Mouse (Mus musculus): Measurements from ENCODE around the gene Ascl2. TPM values are rescaled to one million over a fixed set of nuclear protein-coding genes. Genes with fewer than 3 reads are reported as not detected.
A peak's percentile ranks its signal among the peaks of the same experiment; 100 is the strongest.

Ascl2 gene
- total and polyA plus RNA-seq, 2 experiments from 2014 or later: 0.69 to 2.9 TPM

DNA sequence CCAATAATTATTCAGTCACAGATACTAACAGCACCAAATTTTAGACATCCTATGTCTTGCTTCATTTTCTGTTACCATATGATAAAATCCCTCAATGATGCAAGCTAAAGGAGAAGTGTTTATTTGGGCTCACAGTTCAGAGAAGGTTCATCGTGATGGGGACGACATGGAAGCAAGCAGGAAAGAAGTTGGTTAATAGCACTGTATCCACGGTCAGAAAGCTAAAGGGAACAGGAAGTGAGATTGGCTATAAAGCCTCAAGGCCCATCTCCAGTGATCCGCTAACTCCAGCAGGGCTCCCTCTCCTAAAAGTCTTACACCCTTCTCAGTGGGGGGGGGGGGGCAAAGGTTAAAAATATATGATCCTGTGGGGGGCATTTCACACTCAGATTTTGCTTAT is 12.8 kb upstream of the Ascl2 start:
- H3K36me3 ChIP-seq (ENCODE audit: insufficient read depth, low read length): no peaks in the 10 kb centered on the region
- no peak for ATAC-seq
- no peak for TF ChIP-seq CTCF (IDR thresholded peaks at IDR 0.05; ENCODE audit: low read depth)
- no peak overlapping the region for H3K27ac ChIP-seq
- 78% methylated on average over 4 of the region's 4 CpGs for WGBS
- H3K9me3 ChIP-seq (ENCODE audit: low read length): no peaks in the 10 kb centered on the region
- H3K4me3 ChIP-seq (ENCODE audit: low read length): no peak overlapping the region
- H3K4me2 ChIP-seq (ENCODE audit: low read depth, low read length): no peak overlapping the region
- no peak overlapping the region for H3K9ac ChIP-seq (replicated peaks; ENCODE audit: low read length)
- no peaks in the 10 kb centered on the region for H3K27me3 ChIP-seq (ENCODE audit: insufficient read depth, low read length)
- no peak for DNase-seq (ENCODE audit: low spot score)
- no peaks in the 10 kb centered on the region for H3K4me1 ChIP-seq (ENCODE audit: insufficient read depth, low read length)

DNA sequence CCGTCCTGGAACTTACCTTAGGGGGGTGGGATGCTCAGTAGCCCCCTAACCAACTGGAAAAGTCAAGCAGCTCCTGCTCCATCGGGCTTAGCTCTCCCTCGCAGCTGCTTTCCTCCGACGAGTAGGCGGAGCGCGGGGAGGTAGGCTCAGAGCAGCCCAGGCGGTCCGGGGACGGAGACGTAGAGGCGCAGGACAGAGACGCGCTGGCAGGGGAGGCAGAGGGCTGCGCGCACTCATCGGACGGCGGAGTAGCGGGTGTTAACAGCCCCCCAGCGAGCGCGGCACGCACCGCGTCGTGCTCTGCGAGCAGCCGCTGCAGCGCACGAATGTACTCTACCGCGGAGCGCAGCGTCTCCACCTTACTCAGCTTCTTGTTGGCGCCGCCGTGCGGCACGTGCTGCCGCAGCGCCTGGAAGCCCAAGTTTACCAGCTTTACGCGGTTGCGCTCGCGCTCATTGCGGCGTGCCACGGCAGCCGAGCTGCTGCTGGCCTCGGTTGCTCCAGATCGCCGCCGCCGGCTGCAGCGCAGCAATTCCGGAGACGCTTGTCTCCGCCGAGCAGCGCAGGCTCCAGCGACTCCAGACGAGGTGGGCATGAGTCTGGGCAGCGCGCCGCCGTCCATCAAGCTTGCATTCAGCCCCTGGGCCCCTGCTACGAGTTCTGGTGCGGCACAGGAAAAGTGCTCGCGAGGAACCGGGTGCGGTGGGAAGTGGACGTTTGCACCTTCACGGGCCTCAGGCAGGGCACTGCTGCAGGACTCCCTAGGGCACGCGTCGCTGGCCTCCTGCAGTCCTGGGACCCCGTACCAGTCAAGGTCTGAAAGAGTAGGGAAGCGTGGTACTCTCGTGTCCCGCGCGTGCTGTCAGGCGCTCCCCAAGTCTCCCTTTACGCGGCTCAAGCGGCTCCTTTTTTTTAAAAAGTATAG is 918 bp downstream of the Ascl2 start:
- Histone ChIP-seq H3K4me1 (ENCODE audit: insufficient read depth, low read length) (no peaks in the 10 kb centered on the region; the same call in 1 of the 2 replicates), H3K27ac (no peak overlapping the region), H3K27me3 (ENCODE audit: insufficient read depth, low read length) (peaks cover 46% of the 10 kb centered on the region), H3K9me3 (ENCODE audit: low read length) (no peaks in the 10 kb centered on the region), H3K4me3 (ENCODE audit: low read length) (peak overlapping the region; percentile 44), H3K36me3 (ENCODE audit: insufficient read depth, low read length) (no peaks in the 10 kb centered on the region), H3K9ac (replicated peaks; ENCODE audit: low read length) (peak overlapping the region; percentile 13; the same call in 1 of the 2 replicates), H3K4me2 (ENCODE audit: low read depth, low read length) (peak overlapping the region; percentile 83)
- peak; percentile 47; the same call in 1 of the 2 replicates for TF ChIP-seq CTCF (IDR thresholded peaks at IDR 0.05; ENCODE audit: low read depth)
- ATAC-seq (peak; percentile 67), DNase-seq (ENCODE audit: low spot score) (peak; percentile 86)
- under 1% methylated on average over 90 of the region's 90 CpGs for WGBS

- DNase-seq (ENCODE audit: low spot score) (no peak), ATAC-seq (0 out of 2 replicates have a peak, but pooled peaks have one; percentile 21)
- Histone ChIP-seq H3K27me3 (ENCODE audit: insufficient read depth, low read length) (peaks cover 46% of the 10 kb centered on the region), H3K4me2 (ENCODE audit: low read depth, low read length) (peak overlapping the region; percentile 83), H3K9me3 (ENCODE audit: low read length) (no peaks in the 10 kb centered on the region), H3K27ac (no peak overlapping the region), H3K36me3 (ENCODE audit: insufficient read depth, low read length) (no peaks in the 10 kb centered on the region), H3K9ac (replicated peaks; ENCODE audit: low read length) (peak overlapping the region; percentile 13; the same call in 1 of the 2 replicates), H3K4me3 (ENCODE audit: low read length) (peak overlapping the region; percentile 44), H3K4me1 (ENCODE audit: insufficient read depth, low read length) (no peaks in the 10 kb centered on the region; the same call in 1 of the 2 replicates)
- WGBS: under 1% methylated on average over 35 of the region's 36 CpGs
- TF ChIP-seq CTCF (IDR thresholded peaks at IDR 0.05; ENCODE audit: low read depth): no peak
These were observed 1.6 kb downstream of the Ascl2 start for GRCm38 (mm10) chr7:142967414-142967883.

DNA sequence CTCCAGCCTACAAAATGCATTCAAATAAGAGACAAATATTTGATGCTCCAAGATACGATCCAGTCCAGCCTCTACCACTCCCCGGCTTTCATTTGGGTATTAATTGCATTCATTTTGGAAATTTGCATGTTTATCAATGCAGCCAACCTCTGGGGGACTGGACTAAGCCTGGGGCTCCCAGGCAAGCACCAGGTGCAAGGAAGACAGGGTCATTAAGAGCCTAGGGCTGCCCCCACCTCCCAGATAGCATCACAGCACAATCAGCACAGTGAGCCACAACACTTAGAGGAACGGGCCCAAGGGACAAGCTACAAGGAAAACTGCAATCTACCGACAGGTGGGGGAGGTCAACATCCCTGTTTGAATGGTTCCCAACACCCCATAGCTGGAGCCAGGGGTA is 9.3 kb downstream of the Ascl2 start:
- no peak for TF ChIP-seq CTCF (IDR thresholded peaks at IDR 0.05; ENCODE audit: low read depth)
- H3K36me3 ChIP-seq (ENCODE audit: insufficient read depth, low read length): no peaks in the 10 kb centered on the region
- ATAC-seq: no peak
- H3K27me3 ChIP-seq (ENCODE audit: insufficient read depth, low read length): no peaks in the 10 kb centered on the region
- no peak for DNase-seq (ENCODE audit: low spot score)
- H3K4me1 ChIP-seq (ENCODE audit: insufficient read depth, low read length): no peaks in the 10 kb centered on the region
- H3K9ac ChIP-seq (replicated peaks; ENCODE audit: low read length): no peak overlapping the region
- 50% methylated on average over 4 of the region's 4 CpGs for WGBS
- no peak overlapping the region for H3K27ac ChIP-seq
- H3K4me3 ChIP-seq (ENCODE audit: low read length): no peak overlapping the region
- H3K9me3 ChIP-seq (ENCODE audit: low read length): no peaks in the 10 kb centered on the region
- no peak overlapping the region for H3K4me2 ChIP-seq (ENCODE audit: low read depth, low read length)

DNA sequence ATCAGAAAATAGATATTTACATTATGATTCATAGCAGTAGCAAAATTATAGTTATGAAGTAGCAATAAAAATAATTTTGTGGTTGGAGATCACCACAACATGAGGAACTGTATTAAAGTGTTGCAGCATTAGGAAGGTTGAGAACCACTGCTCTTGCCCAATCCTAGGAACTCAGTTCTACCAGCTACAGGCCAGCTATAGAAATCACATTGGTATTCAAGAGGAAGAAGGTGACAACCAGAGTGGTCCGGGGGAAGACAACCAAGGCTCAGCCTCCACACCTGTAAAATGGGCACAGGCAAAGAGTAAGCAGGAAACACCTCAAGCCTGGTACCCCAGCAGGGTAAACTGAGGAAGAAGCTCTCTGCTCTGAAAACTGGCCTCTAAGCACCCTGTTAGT is 10.2 kb downstream of the Ascl2 start:
- H3K4me2 ChIP-seq (ENCODE audit: low read depth, low read length): no peak overlapping the region
- ATAC-seq (no peak), DNase-seq (ENCODE audit: low spot score) (no peak)
- no peaks in the 10 kb centered on the region for H3K27me3 ChIP-seq (ENCODE audit: insufficient read depth, low read length)
- no peak for TF ChIP-seq CTCF (IDR thresholded peaks at IDR 0.05; ENCODE audit: low read depth)
- no peak overlapping the region for H3K27ac ChIP-seq
- no peaks in the 10 kb centered on the region for H3K4me1 ChIP-seq (ENCODE audit: insufficient read depth, low read length)
- 93% methylated on average over 1 of the region's 1 CpGs for WGBS
- H3K9ac ChIP-seq (replicated peaks; ENCODE audit: low read length): no peak overlapping the region
- no peak overlapping the region for H3K4me3 ChIP-seq (ENCODE audit: low read length)
- H3K36me3 ChIP-seq (ENCODE audit: insufficient read depth, low read length): no peaks in the 10 kb centered on the region
- H3K9me3 ChIP-seq (ENCODE audit: low read length): no peaks in the 10 kb centered on the region

DNA sequence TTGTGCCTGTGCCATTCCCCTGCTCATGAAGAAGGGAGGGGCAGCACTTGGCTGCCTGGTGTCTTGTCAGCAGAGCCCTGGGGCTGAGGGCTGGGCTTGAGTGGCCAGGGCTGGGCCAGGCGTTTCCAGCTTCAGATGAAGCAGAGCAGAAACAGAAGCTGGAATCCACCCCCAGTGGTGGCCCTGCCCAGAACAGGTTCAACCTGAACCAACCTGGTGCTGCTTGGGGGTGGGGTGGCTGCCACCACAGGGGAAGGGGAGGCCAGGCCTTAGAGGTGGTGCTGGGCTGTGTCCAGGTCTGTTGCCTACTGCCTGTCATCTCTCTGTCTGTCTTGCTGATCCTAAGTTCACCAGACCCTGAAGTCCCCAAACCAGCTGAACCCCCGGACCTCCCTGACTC is 13.0 kb downstream of the Ascl2 start:
- WGBS: 85% methylated on average over 2 of the region's 2 CpGs
- Histone ChIP-seq H3K4me3 (ENCODE audit: low read length) (no peak overlapping the region), H3K4me2 (ENCODE audit: low read depth, low read length) (no peak overlapping the region), H3K4me1 (ENCODE audit: insufficient read depth, low read length) (no peaks in the 10 kb centered on the region), H3K27me3 (ENCODE audit: insufficient read depth, low read length) (no peaks in the 10 kb centered on the region), H3K9ac (replicated peaks; ENCODE audit: low read length) (no peak overlapping the region), H3K36me3 (ENCODE audit: insufficient read depth, low read length) (no peaks in the 10 kb centered on the region), H3K27ac (no peak overlapping the region), H3K9me3 (ENCODE audit: low read length) (no peaks in the 10 kb centered on the region)
- DNase-seq (ENCODE audit: low spot score) (no peak), ATAC-seq (no peak)
- no peak for TF ChIP-seq CTCF (IDR thresholded peaks at IDR 0.05; ENCODE audit: low read depth)

DNA sequence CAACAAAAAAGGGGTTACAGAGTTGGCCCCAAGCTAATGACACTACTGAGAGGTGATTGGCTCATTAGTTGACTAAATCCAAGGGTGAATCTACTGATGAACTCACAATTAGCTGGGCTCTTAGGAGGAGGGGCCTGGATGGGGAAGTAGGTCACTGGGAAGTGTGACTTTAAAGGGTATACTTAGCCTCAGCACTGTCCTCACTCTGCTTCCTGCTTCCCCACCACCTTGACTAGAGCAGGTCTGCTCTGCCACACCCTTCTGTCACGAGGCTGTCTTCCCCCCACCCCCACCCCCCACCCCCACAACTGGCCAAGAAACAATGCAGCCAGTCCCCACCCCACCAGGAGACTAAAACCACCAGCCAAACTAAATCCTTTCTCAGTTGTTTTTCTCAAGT is 19.5 kb downstream of the Ascl2 start:
- no peak overlapping the region for H3K4me3 ChIP-seq (ENCODE audit: low read length)
- ATAC-seq (no peak), DNase-seq (ENCODE audit: low spot score) (no peak)
- H3K4me2 ChIP-seq (ENCODE audit: low read depth, low read length): no peak overlapping the region
- no peak overlapping the region for H3K27ac ChIP-seq
- H3K27me3 ChIP-seq (ENCODE audit: insufficient read depth, low read length): no peaks in the 10 kb centered on the region
- TF ChIP-seq CTCF (IDR thresholded peaks at IDR 0.05; ENCODE audit: low read depth): no peak
- no peak overlapping the region for H3K9ac ChIP-seq (replicated peaks; ENCODE audit: low read length)
- no peaks in the 10 kb centered on the region for H3K9me3 ChIP-seq (ENCODE audit: low read length)
- no peaks in the 10 kb centered on the region for H3K4me1 ChIP-seq (ENCODE audit: insufficient read depth, low read length)
- 11% methylated on average over 1 of the region's 1 CpGs for WGBS
- H3K36me3 ChIP-seq (ENCODE audit: insufficient read depth, low read length): no peaks in the 10 kb centered on the region
